Mouse (Mus musculus): ENCODE results near the gene Hmgcr.

Hmgcr gene

GRCm38 (mm10) chr13:96670406-96671077 is at the start of gene Hmgcr:
Gene Hmgcr, minus strand, starts transcription at chr13:96670936.
- peak; percentile 87 for DNase-seq (ENCODE audit: low read depth, low spot score)

DNA sequence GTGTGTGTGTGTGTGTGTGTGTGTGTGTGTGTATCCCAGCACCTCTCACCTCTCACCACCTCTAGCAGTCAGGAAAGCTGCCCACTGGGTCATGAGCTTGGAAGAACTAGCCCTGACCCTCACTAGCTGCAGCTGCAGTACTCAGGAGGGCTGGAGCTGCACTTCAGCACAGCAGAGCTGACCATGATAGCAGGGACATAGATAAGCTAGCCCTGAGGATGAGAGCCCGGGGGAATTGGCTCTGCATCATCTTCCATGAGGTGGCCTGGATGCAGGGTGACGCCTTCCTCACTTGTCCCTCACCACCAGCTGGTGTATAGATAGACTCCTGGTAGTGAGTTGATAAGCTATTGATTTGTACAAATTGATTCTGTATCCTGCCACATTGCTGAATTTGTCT is 49.3 kb upstream of the Hmgcr start:
- DNase-seq (ENCODE audit: low read depth, low spot score) = no peak

DNA sequence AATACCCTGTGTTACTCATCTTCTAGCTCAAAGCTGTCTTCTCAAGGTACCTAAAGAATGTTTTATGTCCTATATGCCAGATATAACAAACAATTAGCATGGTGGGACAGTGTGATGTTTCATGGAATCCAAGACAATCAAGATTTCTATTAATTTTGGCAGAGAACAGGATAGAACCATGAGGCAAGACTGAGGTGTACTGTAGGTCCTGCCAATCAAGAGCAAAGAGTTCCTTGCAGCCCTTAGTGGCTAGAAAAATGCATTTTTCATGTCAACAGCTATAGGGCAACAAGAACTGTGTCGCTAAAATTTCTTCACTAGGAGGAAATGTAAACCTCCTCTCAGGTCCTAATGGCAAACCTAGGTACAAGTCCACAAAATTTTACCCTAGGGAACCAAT is 47.1 kb upstream of the Hmgcr start:
- no peak for DNase-seq (ENCODE audit: low read depth, low spot score)

- DNase-seq (ENCODE audit: low read depth, low spot score) = no peak
Observed at GRCm38 (mm10) chr13:96716311-96716710, 45.6 kb upstream of the Hmgcr start.

DNA sequence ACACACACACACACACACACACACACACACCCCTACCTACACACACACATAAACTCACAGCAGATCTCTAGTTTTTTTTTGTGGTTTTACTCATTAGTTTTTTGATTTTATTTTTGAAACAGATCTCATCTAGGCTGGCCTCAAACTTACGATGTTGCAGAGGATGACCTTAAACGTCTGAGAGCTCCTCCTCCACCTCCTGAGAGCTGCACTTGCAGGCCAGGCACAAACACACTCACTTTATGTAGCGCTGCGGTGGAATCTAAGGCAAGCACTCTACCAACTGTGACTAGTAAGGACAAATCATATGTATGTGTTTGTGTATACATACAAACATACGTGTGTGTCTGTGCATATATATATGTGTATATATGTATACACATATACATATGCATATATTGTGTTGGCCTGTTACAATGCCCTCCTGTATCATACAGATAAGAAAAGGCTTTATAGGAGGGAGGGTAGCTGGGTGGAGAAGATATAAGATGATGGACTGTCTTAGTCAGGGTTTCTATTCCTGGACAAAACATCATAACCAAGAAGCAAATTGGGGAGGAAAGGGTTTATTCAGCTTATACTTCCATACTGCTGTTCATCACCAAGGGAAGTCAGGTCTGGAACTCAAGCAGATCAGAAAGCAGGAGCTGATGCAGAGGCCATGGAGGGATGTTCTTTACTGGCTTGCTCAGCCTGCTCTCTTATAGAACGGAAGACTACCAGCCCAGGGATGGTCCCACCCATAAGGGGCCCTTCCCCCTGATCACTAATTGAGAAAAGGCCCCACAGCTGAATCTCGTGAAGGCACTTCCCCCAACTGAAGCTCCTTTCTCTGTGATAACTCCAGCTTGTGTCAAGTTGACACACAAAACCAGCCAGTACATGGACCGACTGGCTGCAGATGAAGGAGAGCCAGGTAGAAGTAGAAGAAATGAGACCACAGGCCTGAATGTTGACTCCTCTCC is 38.8 kb upstream of the Hmgcr start:
- DNase-seq (ENCODE audit: low read depth, low spot score) = no peak

- DNase-seq (ENCODE audit: low read depth, low spot score) = no peak
Observed at GRCm38 (mm10) chr13:96702567-96703278, 32.0 kb upstream of the Hmgcr start.

DNA sequence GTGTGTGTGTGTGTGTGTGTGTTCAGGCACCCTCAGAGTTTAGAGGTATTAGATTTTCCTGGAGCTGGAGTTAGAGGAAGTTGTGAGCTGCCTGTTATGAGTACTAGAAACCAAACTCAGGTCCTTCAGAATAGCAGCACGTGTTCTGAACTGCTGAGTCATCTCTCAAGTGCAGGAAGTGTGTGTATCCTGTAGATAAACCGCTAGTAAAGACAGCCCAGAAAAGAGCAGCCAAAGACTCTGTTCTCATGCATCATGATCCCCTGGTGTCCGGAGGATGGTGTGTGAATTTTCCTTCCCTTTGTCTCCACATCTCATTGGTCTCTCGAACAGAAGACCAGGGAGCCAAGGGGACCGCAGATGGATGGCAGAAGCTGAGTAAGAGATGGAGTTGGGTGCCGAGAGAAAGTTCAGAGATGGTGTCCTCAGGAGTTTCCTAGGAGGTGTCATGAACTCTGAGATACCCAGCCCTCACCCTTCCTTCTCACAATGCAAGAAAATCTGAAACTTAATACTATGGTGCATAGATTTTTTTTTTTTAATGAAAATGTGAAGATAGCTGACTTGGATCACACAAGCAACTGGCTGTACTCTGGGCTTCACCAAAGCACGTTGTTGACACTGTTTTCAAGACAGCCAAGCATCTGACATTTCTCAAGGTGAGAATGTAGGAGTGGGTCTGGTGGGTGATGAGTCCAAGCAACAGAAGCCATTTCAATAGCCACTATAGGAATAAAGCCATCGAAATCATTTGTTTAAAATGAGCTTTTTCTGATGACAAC is 27.3 kb upstream of the Hmgcr start:
- DNase-seq (ENCODE audit: low read depth, low spot score) = no peak

- no peak for DNase-seq (ENCODE audit: low read depth, low spot score)
Observed at GRCm38 (mm10) chr13:96695428-96695827, 24.7 kb upstream of the Hmgcr start.

DNA sequence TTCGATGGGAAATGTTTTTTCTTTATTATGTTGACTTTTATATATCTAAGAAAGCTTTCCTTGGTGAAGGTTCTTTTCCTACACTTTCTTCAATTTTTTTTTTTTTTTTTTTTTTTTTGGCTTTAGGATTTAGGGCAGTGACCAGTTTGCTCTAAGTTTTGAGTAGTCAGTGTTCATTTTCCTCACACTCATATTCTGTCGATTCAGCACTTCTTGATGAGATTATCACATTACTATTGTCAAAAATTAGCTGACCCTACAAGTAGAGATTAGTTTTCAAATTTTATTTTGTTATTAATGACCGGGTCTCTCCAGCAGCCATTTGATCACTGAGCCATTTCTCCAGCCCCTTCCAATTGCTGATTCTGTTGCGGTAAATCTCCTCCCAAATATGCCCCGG is 19.2 kb upstream of the Hmgcr start:
- DNase-seq (ENCODE audit: low read depth, low spot score) = no peak

- DNase-seq (ENCODE audit: low read depth, low spot score) = no peak
Observed at GRCm38 (mm10) chr13:96687261-96687660, 16.5 kb upstream of the Hmgcr start.

DNA sequence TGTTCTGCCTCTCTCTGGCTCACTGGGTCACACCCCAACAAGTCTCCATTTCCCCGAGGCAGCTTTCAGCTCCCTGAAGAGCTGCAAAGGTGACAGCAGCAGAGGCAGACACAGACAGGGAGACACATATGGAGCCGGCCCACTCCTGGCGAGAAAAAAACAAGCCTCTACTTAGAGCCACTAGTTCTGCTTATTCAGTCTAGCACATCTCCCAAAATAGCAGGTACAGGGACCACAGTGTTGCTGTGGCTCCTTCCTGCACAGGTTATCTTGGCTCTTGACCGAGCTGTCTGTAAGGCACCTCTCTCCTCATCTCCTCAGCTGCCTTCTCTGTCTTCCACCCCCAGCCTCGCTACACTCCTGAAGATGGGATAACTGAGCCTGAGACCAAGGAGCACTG is 14.0 kb upstream of the Hmgcr start:
- DNase-seq (ENCODE audit: low read depth, low spot score) = no peak

DNA sequence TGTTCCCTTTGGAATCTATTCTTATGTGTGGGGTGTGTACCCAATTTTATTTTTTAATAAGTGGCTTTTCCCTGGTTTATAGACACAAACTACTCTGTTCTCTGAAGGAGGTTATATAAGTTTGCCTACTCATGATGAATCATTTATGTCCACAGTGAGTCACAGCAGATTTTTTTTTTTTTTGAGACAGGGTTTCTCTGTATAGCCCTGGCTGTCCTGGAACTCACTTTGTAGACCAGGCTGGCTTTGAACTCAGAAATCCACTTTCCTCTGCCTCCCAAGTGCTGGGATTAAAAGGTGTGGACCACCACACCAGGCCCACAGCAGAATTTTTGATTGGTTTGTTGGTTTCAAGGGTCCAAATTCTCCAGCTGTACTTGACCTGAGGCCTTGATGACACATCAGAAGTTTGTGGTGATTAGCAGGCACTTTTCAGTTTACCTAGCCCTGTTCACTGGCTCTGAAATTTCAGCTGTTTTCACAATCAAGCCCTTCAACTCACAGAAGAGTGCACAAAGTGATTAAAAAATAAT is 10.4 kb upstream of the Hmgcr start:
- DNase-seq (ENCODE audit: low read depth, low spot score) = no peak

DNA sequence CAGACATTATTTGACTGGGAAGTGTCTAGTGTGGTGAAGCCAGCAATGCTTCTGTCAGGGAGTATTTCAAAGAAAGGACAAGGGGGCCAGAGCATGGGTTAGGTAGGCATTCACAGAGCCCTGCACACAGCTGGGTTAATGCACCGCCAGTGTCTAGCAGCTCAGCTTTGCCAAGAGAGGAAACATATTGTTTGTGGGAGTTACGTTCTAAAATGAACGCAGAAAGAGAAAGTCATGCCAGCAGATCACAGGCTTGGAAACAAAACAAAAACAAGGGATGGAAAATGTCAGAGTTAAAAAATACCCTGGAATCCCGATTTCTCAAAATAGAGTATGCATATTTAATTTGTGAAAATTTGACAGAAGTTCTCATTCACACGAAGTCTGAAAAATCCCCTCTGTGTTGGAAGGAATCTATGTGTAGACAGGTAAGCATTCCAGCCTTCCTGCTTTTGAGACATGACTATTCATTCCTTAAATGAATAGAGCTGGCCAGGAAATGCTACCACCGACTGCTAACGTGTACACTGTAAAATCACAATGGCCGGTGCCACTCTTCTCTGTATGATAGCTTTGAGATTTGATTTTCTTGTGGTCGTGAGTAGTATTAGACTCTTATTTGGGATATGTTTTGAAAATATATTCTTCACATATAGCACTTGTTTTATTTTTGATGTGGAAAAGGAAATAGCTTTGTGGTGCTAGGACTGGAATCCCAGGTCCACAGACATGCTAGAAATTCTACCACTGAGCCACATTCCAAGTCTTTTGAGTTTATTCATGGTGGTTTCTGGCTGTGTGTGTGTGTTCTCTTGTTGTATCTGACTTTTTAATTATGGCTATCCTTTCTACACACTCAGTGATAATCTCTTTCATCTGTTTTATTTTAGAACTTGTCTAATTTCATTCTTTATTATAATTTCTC is 9.7 kb upstream of the Hmgcr start:
- DNase-seq (ENCODE audit: low read depth, low spot score) = no peak

DNA sequence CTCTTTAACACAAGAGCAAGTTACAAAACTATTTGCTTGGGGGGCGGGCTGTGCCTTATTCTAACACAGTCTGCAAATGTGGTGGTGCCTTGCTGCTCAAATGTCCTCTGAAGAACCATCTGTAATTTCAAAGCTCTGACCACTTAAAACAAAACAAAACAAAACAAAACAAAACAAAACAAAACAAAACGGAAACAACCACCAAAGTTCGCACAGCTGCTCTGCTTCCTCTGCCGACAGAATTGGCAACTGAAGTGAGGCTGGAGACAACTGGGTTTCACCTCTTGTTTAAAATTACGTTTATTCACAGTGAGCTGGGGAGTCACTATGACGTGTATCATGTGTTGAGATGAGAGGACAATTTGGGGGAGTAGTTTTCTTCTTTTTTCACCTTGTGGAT is 7.9 kb upstream of the Hmgcr start:
- no peak for DNase-seq (ENCODE audit: low read depth, low spot score)

DNA sequence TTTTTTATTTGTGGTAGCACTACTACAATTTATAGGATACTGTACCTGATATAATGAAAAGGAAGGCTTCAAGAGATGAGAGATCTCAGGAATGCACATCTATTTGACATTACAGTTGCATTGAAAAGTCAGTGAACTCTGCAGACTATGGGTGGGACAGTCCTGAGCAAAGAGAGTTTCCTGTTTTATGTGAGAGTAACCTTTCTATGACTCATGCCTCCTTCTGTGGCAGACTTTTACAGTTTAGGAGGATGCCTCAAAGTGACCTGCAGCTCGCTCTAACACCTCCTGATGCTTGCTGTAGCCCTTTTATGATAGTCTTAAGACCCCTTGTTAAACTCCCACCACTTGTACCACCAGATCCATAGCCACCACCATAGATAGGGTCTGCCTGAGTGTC is 6.3 kb upstream of the Hmgcr start:
- no peak for DNase-seq (ENCODE audit: low read depth, low spot score)

DNA sequence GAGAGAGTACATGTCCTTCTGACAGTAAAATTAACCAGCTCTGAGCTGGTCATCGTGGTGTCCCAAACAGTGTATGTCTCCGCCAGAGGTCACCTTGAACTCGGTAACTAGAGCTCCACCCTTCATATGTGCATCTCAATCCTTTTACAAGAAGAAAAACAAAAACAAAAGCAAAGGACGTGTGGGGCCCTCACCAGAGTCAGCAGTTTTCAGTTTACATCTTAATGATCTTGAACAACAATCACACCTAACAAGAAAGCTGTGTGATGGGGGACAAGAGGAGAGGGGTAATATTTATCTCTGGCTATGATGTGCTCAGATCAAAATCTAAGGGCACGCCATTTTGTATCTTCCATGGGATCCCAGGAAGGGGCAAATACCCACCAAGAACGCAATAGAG is 5.0 kb upstream of the Hmgcr start:
- DNase-seq (ENCODE audit: low read depth, low spot score) = no peak

DNA sequence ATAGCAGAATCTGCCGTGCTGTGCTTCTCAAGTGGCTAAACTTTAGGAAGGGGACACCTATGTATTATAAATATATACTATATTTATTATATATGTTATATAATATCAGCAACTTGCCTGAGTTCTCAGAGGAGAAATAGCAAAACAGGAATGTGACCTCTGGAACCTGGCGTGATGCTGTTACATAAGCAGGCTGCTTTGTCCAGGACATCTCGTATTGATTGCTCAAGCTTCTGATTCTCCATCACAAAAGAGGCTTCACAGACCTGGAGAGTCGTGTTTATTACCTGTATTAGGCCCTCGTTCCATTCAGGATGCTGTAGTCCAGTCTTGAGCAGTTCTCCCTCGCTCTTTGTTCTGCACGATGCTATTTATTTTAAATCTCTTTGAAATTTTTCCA is 3.1 kb upstream of the Hmgcr start:
- no peak for DNase-seq (ENCODE audit: low read depth, low spot score)

- no peak for DNase-seq (ENCODE audit: low read depth, low spot score)
Observed at GRCm38 (mm10) chr13:96672276-96672675, 1.5 kb upstream of the Hmgcr start.

DNA sequence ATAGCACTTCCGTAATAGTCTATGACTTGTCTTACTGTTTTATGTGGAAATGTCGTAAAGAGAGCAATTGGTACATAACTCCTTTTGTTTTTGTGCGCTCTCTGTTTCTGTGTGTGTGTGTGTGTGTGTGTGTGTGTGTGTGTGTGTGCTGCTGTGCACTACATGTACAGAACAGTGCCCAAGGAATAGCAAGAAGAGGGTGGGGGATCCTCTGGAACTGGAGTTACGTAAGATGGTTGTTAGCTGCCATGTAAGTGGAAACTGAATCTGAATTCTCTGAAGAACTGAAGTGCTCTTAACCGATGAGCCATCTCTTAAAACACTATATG is 1.1 kb upstream of the Hmgcr start:
- no peak for DNase-seq (ENCODE audit: low read depth, low spot score)
